Mouse (Mus musculus) forebrain, embryonic 11.5 days (tissue): ENCODE measurements around the gene Tcp1. TPM values are rescaled to one million over a fixed set of nuclear protein-coding genes. Genes with fewer than 3 reads are reported as not detected.
"Not testable (repeated sequence)": the region's sequence is repeated elsewhere in the genome, so short reads cannot be mapped to it uniquely, and the experiment has no call there.

Experiments used
- ATAC-seq: fragments of 200-750 bp; cut with Nextera tagmentation; replicated peaks from 2 replicates; pipeline ENCODE4 v1.8.0; 2017; ENCODE audit warnings: moderate TSS enrichment; ENCODE audit not compliant: low FRiP score
- DNase-seq: peaks from one replicate; pipeline ENCODE4 v3.0.0-alpha.2; 2017; ENCODE audit warnings: low spot score
- H3K27ac ChIP-seq: fragments of 300-500 bp; sonication (generic); 2 replicates; pipeline ENCODE4 v1.5.1; 2014; ENCODE audit warnings: low read depth, low read length
- H3K27me3 ChIP-seq: fragments of 300-500 bp; sonication (generic); 2 replicates; pipeline ENCODE4 v1.6.1; 2014; ENCODE audit warnings: mild to moderate bottlenecking, low read length, mixed read lengths; ENCODE audit not compliant: control insufficient read depth, insufficient read depth
- H3K36me3 ChIP-seq: fragments of 300-500 bp; sonication (generic); 2 replicates; pipeline ENCODE4 v1.6.1; 2014; ENCODE audit warnings: mild to moderate bottlenecking, low read length, moderate library complexity, mixed read lengths; ENCODE audit not compliant: control insufficient read depth, insufficient read depth
- H3K4me1 ChIP-seq: fragments of 300-500 bp; sonication (generic); replicated peaks from 2 replicates; pipeline ENCODE4 v1.6.1; 2014; ENCODE audit warnings: low read length, mixed read lengths; ENCODE audit not compliant: control insufficient read depth, insufficient read depth
- H3K4me2 ChIP-seq: fragments of 300-500 bp; sonication (generic); 2 replicates; pipeline ENCODE4 v1.6.1; 2014; ENCODE audit warnings: low read depth, mild to moderate bottlenecking, low read length, moderate library complexity, mixed read lengths; ENCODE audit not compliant: severe bottlenecking
- H3K4me3 ChIP-seq: fragments of 300-500 bp; sonication (generic); 2 replicates; pipeline ENCODE4 v1.5.1; 2014; ENCODE audit warnings: low read depth, low read length
- H3K9ac ChIP-seq: fragments of 300-500 bp; sonication (generic); 2 replicates; pipeline ENCODE4 v1.6.1; 2014; ENCODE audit warnings: low read length
- H3K9me3 ChIP-seq: fragments of 300-500 bp; sonication (generic); 2 replicates; pipeline ENCODE4 v1.6.1; 2016; ENCODE audit warnings: low read length, mixed read lengths; ENCODE audit not compliant: control insufficient read depth
- WGBS: fragments of 180-500 bp; shearing (Covaris S2); extraction: QIAGEN DNeasy Blood & Tissue Kit; methylation state at CpG from one replicate; pipeline ENCODE4 v1.1.7; 2014; 5-methylcytosine and 5-hydroxymethylcytosine counted together
- polyA plus RNA-seq: library from polyadenylated mRNA; unstranded; fragments of >200 nt; fragmentation: Nextera tagmentation; extraction: Ambion mirVana; gene quantifications from 2 replicates; pipeline ENCODE4 v1.2.1, GENCODE M21; 2014

Tcp1 gene
- polyA plus RNA-seq, 1 experiment from 2014 or later = 535 TPM

DNA sequence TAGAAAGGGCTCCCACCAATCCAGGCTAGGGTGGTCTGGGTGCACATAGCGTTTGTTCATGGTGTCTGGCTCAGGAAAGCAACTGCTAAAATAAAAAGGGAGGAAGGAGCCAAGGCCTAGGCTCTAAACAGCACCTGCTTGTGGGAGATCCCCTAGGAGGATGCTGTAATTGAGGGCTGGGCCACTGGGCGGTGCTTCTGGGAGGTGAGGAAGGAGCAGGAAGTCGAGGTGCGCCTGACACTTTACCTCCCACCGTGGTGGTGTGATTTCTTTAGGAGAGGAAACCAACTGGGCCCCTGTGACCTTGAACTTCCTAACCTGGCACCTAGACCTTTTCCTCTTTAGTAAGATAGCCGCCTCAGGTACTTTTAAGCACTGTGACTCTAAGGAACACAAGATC lies 28.9 kb upstream of the Tcp1 start:
- Histone ChIP-seq H3K9ac (no peak overlapping the region), H3K4me3 (no peak overlapping the region), H3K4me2 (no peak overlapping the region), H3K36me3 (no peaks in the 10 kb centered on the region; the same call in 1 of the 2 replicates), H3K9me3 (no peaks in the 10 kb centered on the region), H3K27ac (no peak overlapping the region), H3K27me3 (no peaks in the 10 kb centered on the region), H3K4me1 (no peaks in the 10 kb centered on the region)
- 38% methylated on average over 6 of the region's 6 CpGs for WGBS
- ATAC-seq = no peak
- DNase-seq = no peak

DNA sequence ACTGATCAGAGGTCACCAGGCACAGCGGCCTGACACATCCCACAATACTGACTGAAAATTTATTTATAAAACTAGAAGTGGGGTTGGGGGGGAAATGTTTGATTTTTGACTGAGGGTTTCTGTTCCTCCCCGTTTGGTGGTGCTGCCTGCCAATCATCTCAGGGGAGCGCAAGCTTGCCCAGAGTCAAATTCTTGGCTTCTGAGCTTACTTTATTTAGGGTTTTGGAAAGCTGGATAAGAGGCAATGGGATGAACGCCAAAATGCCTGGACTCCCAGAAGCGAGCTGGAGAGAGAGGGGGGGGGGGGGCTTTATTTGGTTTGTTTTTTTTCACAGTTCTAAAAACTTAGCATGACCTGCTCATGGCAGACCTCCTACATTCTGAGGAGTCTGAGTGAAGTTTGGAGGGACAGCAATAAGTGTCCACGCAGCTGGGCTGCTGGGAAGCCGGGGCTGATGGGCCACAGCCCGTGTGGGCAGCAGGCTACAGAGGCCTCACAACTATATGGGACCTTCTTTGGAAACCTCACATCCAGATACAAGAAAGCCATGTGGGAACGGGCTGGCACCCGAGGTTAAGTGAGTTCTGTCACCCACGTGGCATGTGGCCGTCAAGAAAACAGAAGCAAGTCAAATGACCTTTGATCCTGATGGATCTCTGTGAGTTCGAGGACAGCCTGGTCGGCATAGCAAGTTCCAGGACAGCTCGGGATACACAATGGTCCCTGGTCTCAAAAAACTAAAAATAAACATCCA lies 28.3 kb upstream of the Tcp1 start:
- Histone ChIP-seq H3K27me3 (no peaks in the 10 kb centered on the region), H3K4me2 (no peak overlapping the region), H3K9ac (no peak overlapping the region), H3K9me3 (no peaks in the 10 kb centered on the region), H3K4me3 (no peak overlapping the region), H3K27ac (no peak overlapping the region), H3K4me1 (no peaks in the 10 kb centered on the region), H3K36me3 (no peaks in the 10 kb centered on the region; the same call in 1 of the 2 replicates)
- 88% methylated on average over 15 of the region's 15 CpGs for WGBS
- ATAC-seq (no peak), DNase-seq (no peak)

DNA sequence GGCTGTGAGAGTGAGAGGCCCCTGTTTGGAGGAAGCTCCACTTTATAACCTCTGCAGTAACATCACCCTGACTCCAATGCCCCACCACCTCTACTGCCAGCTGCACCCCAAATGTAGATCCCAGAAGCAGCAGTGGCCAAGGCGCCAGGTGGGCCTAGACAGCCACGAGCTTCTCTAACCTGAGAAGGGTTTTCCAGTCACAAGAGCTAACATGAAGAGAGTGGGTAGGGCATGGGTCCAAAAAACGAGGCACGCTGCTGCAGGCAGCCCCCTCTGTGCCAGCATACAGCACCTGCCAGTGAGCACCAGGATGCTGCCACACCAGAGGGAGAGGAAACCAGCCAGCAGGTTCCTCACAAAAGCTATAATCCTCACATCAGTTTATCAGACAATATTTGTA lies 24.4 kb upstream of the Tcp1 start:
- Histone ChIP-seq H3K27me3 (no peaks in the 10 kb centered on the region), H3K9me3 (no peaks in the 10 kb centered on the region), H3K4me1 (no peaks in the 10 kb centered on the region), H3K4me2 (no peak overlapping the region), H3K27ac (no peak overlapping the region), H3K4me3 (no peak overlapping the region), H3K9ac (no peak overlapping the region), H3K36me3 (no peaks in the 10 kb centered on the region; the same call in 1 of the 2 replicates)
- DNase-seq (no peak), ATAC-seq (no peak)
- WGBS = 91% methylated on average over 4 of the region's 4 CpGs

DNA sequence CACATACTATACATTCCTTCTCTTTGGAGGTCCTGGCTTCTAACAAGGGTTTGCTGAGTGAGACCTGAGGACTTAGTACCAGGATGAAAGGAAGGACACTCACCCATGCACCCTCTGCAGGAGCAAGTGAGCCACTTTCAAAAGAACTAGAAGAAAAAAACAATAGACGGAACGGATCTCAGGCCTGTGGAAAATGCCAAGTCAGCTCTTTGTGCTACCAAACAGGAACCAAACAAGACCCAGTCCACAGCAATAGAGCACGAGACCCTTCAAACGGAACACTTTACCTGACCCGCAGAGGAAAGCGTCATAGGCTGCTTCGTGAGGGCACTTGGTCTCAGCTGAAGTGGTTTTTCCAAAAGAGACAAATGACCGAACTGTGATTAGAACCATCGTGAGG lies 23.5 kb upstream of the Tcp1 start:
- Histone ChIP-seq H3K4me2 (no peak overlapping the region), H3K27me3 (no peaks in the 10 kb centered on the region), H3K27ac (no peak overlapping the region), H3K9me3 (no peaks in the 10 kb centered on the region), H3K4me1 (no peaks in the 10 kb centered on the region), H3K36me3 (no peaks in the 10 kb centered on the region; the same call in 1 of the 2 replicates), H3K4me3 (no peak overlapping the region), H3K9ac (no peak overlapping the region)
- WGBS = 93% methylated on average over 9 of the region's 9 CpGs
- DNase-seq (no peak), ATAC-seq (no peak)

DNA sequence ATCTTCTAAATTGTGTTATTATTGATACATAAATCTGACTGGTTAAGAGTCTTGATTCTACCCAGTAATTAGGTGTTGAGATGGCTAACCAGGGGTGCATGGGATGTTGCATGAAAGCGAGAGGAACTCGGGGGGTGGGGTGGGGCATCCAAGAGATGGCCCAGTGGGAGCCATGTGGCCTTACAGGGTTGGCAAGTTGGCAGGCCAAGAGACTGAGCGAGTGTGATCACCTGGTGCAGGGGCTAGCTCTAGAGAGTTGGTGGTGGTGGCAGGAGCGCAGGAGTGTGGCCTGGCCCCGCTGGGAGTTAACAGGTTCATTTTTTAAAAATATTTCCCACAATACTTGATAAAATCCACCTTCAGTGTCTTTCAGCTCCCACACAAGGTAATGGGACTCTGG lies 17.8 kb upstream of the Tcp1 start:
- H3K4me3 ChIP-seq = no peak overlapping the region
- H3K27ac ChIP-seq = no peak overlapping the region
- ATAC-seq = no peak; the same call in 1 of the 2 replicates
- no peaks in the 10 kb centered on the region for H3K27me3 ChIP-seq
- no peak overlapping the region for H3K4me2 ChIP-seq
- no peaks in the 10 kb centered on the region; the same call in 1 of the 2 replicates for H3K36me3 ChIP-seq
- 84% methylated on average over 5 of the region's 5 CpGs for WGBS
- H3K9me3 ChIP-seq = no peaks in the 10 kb centered on the region
- H3K9ac ChIP-seq = no peak overlapping the region
- DNase-seq = no peak
- no peaks in the 10 kb centered on the region for H3K4me1 ChIP-seq

DNA sequence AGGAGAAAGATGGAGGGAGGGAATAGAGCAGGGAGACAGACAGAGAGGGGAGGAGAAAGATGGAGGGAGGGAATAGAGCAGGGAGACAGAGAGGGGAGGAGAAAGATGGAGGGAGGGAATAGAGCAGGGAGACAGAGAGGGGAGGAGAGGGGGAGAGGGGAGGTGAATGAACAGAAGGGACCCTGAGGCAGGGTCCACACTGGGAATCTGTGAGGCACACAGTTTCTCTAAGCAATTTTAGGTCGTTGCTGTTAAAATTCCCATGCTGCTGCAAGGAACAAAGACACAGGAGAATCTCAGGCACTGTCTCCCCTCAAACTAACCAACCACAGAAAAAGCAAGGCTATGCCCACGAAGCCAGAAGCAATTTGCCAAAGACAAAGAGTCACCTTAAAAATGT lies 16.9 kb upstream of the Tcp1 start:
- not testable (repeated sequence) for H3K36me3 ChIP-seq, H3K9me3 ChIP-seq, H3K27me3 ChIP-seq, DNase-seq, ATAC-seq, H3K4me2 ChIP-seq, H3K9ac ChIP-seq, H3K4me3 ChIP-seq, H3K4me1 ChIP-seq, H3K27ac ChIP-seq
- 46% methylated on average over 2 of the region's 2 CpGs for WGBS

DNA sequence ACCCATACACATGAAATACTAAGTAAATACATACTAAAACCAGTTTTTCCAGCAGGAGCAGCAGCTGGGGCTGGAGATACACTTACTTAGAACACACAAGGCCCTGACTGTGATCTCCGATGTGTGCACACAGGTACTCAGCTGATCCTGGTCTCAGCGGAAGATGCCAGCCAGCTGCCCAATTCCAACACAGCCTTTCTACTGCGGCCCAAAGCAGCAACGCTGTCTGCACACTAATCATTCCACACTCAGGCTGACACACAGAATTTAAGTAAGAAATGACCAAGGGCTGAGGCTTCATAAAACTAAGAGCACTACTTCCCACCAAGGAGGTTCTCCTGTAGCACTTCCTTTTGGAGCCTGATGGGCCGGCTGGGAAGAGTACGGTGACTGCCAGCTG lies 13.2 kb upstream of the Tcp1 start:
- no peaks in the 10 kb centered on the region for H3K9me3 ChIP-seq
- 96% methylated on average over 6 of the region's 6 CpGs for WGBS
- DNase-seq = no peak
- no peak for ATAC-seq
- peaks cover 3% of the 10 kb centered on the region; the same call in 1 of the 2 replicates for H3K4me1 ChIP-seq
- H3K27me3 ChIP-seq = no peaks in the 10 kb centered on the region
- no peak overlapping the region for H3K27ac ChIP-seq
- no peaks in the 10 kb centered on the region; the same call in 1 of the 2 replicates for H3K36me3 ChIP-seq
- H3K4me2 ChIP-seq = no peak overlapping the region
- H3K4me3 ChIP-seq = no peak overlapping the region
- H3K9ac ChIP-seq = no peak overlapping the region

DNA sequence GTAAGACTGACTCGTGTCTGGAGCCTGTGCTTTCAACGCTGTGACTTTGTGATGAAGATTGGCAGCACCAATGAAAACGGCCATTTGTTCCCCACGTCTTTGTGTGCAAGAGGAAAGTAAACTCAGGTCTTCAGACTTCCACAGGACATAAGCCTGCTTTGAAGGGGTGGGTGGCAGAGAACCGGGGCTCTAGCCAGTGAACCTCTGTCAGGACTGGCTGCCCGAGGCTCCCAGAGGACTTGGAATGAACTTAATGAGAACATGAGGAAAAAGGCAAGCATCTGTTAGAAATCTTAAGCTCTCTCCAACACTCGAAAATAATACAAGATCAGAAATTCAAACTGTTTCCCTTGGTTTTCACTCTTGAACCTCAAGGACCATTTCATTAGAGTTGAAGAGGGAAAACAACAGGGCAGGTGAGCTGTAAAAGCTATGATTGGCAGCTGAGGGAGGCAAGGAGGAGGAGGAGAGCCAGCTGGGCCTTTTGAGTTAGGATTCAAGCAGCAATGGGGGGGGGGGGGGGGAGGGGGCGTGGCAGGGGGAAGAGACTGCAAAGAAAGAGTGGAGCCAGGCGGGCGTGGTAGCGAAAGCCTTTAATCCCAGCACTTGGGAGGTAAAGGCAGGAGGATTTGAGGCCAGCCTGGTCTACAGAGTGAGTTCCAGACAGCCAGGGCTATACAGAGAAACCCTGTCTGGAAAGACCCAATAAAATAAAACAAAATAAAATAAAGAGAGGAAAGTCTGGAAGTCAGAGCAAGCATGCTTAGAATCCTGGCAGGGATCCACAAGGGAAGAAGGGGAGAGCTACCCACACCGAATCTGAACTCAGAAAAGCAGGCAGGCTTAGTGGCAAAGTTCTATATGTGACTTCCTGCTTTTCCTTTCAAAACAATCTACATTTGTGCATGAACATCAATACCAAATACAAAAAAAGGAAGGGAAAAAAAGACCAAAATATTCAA lies 11.8 kb upstream of the Tcp1 start:
- H3K36me3 ChIP-seq = no peaks in the 10 kb centered on the region; the same call in 1 of the 2 replicates

More for the DNA sequence above, 11.8 kb upstream of the Tcp1 start:
- no peak overlapping the region for H3K4me3 ChIP-seq
- 20% methylated on average over 11 of the region's 12 CpGs for WGBS
- peak overlapping the region; percentile 41; the same call in 1 of the 2 replicates for H3K27ac ChIP-seq
- no peak overlapping the region for H3K9ac ChIP-seq
- no peaks in the 10 kb centered on the region for H3K27me3 ChIP-seq
- peak; percentile 81 for ATAC-seq
- H3K4me2 ChIP-seq = no peak overlapping the region
- DNase-seq = peak; percentile 75
- no peaks in the 10 kb centered on the region for H3K9me3 ChIP-seq
- peaks cover 3% of the 10 kb centered on the region; the same call in 1 of the 2 replicates for H3K4me1 ChIP-seq
